Mouse (Mus musculus) erythroid progenitor cell, adult 5-6 weeks (primary cell): Measurements from ENCODE around the gene Slc34a1. TPM values are rescaled to one million over a fixed set of nuclear protein-coding genes. Genes with fewer than 3 reads are reported as not detected.

ENCODE experiments used
- ATAC-seq: replicated peaks from 2 replicates; pipeline ENCODE4 v1.8.0; 2016; ENCODE audit warnings: moderate number of reproducible peaks, mild to moderate bottlenecking, moderate TSS enrichment, inconsistent platforms; ENCODE audit not compliant: poor library complexity, low FRiP score, severe bottlenecking
- total RNA-seq, 2 experiments: library from RNA; stranded (forward) in 1 of 2; stranded (reverse) in 1 of 2; fragments of 150-400 nt in 1 of 2; fragments of 186-747, 209-891 nt in 1 of 2; gene quantifications; 2 replicates each; pipeline versions ENCODE4 v1.2.3 to v1.2.4; 2015 to 2017; ENCODE audit warnings: low replicate concordance in 2 of 2

The Slc34a1 gene
- total RNA-seq, 2 experiments from 2014 or later, result not detected

DNA sequence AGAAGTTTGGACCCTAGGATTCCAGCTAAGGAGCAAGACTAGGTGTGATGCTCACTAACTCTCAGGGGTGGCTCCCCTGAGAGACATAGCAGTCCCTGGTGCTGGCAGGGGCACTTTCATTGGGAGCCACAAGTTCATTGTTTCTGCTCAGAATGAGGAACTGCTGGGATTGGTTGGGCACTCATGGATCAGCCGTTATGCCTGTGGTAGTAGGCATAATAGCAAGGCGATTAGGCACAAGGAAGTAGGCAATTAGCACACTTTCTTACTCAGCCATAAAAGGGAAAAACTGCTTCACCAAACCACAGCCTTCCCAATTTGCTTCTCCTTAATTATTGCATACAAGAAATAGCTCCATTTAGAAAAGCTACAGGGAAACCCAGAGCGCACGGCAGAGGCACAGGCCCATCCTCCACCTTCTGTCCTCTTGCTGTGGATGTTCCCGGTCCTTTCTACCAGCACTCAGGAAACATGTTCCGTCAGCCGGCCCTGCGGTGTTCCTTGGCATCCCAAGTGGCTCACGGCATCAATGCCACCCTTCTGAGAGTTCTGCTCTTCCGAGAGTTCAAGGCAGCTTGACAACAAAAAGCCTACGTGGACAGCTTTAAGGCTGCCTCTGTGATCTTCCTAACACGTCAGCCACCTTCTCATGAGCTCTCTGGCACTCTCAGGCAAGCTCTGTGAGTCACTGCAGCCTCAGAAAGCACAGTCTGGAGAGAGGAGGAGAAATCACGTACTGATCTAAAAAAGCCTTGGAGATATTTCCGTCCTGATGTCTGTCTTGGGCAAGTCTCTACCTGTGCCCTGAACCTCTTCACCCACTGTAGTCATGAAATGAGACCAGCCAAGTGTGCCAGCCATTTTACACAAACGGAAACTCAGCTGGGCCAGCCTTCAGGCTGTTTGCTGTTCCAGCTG, 6.2 kb downstream of the Slc34a1 start:
- ATAC-seq, result no peak

- peak; percentile 72 for ATAC-seq
Observed at GRCm38 (mm10) chr13:55404853-55405782, 7.1 kb downstream of the Slc34a1 start.

DNA sequence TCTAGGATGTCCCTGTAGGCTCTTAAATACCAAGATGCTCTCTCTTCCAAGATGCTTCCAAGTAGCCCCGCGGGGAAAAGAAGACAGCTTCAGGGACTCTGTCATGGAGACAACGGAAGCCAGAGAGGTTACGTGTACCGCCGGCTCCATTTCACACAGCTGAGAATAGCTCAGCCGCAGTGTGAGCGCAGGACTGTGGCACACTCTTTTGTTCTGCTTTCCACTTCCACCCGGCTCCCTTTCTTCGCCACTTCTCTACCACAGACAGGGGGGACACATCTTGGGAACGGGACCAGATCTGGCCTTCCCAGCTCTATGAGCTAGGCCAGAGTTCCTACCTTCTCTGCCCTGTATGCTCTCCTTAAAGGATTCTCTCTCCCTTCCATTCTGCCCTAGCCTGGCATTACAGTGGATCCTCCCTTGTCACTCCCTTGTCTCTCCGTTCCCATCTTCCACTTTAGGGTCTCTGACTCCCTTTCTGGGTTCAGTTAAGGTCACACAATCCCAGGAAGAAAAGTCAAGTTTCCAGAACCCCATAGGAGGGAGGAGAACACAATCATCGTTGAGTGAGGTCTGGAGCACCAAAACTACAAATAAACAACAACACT, 7.9 kb downstream of the Slc34a1 start:
- ATAC-seq, result no peak

DNA sequence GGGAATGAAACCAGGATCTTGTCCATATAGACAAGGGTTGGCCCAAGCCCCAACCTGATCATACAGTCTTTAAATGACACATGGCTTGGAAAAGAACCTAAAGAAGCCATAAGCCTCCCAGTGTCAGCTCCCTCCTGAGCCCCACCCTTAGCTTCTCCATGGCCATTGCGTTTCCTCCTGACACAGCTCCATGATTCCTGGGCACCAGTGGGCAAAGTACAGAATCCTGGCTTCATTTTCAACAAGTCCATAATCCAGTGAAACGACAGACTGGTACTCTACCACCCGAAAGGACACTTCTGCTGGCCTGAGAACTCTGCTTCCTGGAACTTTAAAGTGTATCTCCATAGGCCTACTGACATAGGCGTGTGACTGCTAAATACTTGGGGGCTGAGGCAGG, 9.4 kb downstream of the Slc34a1 start:
- no peak for ATAC-seq

- ATAC-seq, result no peak
Observed at GRCm38 (mm10) chr13:55408546-55409120, 10.6 kb downstream of the Slc34a1 start.

GRCm38 (mm10) chr13:55411826-55412225, 13.8 kb downstream of the Slc34a1 start:
- no peak for ATAC-seq

DNA sequence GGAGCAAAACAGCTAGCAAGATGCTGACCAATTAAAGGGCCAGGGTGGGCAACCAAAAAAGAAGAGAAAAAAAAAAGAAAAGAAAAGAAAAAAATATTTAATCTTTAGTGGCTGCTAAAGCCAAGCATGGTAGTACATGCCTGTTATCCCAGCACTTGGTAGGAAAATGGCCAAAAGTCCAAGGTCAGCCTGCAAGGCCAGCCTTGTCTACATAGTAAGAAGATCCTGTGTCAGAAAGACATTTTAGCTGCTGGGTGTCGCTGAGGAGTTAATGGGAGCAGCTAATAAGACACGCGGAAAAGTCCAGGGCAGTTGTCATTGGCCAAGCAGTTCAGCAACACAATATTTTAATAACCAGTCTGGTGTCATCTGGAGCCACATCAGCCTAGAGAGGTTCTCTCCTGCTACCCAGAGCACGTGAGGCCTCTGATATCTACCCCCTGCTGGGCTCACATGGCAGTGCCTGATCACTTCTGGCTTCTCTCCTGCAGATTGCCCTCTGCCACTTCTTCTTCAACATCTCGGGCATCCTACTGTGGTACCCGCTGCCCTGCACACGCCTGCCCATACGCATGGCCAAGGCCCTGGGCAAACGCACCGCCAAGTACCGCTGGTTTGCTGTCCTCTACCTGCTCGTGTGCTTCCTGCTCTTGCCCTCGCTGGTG, 14.8 kb downstream of the Slc34a1 start:
- no peak for ATAC-seq

DNA sequence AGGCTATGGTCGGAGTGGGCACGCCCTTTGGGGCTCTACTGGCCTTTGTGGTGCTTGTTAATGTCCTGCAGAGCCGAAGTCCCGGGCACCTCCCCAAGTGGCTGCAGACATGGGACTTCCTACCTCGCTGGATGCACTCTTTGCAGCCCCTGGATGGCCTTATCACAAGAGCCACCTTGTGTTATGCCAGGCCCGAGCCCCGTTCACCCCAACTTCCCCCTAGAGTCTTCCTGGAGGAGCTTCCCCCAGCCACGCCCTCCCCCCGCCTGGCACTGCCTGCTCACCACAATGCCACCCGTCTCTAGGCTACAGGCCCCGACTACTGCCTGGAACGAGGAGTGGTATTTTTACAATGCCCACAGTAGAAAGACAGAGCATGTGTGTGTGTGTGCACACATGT, 15.3 kb downstream of the Slc34a1 start:
- no peak for ATAC-seq

GRCm38 (mm10) chr13:55414743-55415380, 16.9 kb downstream of the Slc34a1 start, which contains the start of gene Pfn3:
Gene Pfn3 (minus strand): TSS chr13:55415232.
- ATAC-seq, result no peak

DNA sequence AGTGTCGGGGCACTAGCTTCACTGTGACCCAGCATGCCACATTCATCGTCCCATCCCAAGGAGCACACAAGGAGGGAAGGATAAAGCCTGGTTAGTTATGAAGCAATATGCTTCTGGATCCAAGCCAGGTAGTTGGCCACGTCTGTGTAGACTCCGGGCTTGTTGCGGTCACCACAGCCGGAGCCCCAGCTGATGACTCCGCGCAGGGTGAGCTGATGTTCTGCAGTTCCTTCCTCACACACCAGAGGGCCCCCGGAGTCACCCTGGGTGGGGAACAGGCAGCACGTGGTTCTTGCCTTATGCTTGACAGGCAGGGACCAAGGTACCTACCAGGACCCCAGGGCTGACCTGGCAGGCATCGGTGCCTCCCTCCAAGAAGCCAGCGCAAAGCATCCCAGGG, 20.0 kb downstream of the Slc34a1 start:
- ATAC-seq, result peak; percentile 81

DNA sequence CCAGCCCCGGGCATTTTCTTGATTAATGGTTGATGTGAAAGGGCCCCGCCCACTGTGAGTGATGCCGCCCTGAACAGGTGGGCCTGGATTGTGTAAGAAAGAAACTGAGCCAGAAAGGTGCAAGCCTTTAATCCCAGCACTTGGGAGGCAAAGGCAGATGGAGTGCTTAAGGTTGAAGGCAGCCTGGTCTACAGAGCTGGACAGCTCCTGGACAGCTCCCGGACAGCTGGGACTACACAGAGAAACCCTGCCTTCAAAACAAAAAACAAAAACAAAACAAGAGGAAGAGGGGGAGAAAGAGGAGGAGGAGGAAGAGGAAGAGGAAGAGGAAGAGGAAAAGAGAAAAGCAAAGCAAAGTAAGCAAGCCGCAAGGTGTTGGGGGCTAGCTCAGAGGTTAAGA, 21.2 kb downstream of the Slc34a1 start:
- ATAC-seq, result no peak

DNA sequence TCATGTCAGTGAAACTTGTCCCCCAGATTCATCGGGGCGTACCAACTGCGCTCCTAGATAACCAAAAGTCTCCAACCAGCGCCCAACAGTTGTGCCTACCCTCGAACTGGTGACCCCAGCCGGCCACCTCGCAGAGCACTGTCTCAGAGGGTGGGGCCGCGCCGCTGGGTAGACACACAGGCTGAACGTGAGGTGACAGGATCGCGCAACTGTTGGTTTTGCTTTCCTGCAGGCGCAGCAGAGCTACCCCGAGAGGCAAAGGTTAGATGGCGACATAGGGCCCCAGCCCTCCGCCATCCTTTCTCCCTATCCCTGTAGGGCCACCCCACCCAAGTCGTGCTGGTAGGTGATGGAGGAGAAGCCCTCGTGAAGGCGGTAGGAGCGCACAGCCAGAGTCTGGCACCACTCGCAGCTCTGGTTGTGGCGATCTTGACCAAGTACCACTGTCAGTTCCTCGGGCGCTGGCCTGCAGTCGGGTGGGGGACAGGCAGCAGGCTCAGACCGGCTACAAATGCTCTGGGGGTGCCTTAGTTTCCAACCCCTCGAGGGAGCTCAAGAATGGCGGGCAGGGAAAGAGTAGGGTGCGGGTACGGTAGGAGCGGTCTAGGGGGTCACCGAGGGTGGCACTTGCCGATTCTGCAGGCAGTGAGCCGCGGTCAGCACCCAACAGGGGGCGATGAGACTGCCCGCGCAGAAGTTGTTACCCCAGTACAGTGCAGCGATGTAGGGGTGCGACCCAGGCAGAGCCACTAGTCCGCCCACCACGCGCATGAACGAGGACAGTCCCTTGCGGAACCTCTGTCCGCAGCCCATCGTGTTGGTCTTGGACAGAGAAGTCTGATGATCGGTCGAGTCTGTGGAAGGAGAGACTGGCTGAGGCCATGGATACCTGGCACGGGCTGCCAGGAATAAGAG, 22.3 kb downstream of the Slc34a1 start:
- ATAC-seq, result no peak

DNA sequence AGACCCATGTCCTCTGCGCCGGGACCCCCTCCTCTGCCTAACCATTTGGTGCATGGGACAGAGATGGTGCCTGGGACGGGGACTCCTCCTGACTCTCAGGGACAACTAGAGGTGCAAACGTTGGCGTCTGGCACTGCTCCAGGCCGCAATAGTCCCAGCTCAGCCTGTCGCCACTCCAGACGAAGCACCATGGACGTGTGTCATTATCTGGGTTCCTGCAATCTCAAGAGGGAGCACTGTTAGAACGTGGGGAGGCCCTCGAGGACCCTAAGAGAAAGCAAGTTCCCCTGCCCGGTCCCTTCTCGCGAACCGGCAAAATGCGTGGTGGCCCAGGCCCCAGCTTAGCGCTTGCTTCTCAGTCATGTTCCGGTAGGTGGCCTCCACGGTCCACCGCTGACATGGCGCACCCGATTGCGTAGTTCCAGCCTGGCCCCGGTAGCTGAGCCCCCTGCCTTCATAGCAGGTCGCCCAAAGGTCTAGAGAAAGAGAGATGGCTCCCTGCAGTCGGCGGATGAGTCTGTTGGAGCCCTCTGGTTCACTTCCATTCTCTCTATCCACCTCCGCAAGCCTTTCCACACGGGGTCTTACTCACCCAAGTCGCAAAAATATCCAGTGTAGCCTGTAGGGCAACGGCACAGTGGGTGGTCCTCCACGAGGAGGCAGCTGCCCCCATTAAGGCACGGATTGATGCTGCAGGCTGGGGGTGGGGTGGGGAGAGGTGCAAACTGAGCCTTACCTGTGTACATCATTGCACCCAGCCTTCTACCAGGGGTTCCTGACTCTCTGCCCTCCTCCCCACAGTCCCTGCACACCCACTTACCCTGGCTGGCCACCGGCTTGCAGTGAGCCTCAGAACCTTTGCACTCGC, 23.2 kb downstream of the Slc34a1 start:
- no peak for ATAC-seq

DNA sequence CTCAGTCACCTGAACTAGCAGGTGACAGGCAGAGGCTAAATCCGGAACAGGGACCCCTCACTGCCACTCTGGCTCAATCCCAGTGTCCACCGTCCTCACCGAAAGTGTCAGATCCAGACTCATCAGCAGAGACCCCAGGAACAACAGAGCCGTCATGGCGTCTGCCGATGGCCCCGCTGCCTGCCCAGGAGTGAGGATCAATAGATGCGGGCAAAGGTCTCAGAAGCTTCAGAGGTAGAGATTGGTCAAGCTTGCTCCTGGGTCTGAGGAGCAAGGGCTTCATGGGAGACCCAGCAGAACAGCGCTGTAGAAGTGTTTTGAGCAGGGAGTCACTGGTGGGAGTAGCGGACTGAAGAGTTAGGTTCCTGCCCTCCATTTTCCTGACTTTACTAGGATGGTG, 28.6 kb downstream of the Slc34a1 start, which contains the start of gene F12:
Gene F12, minus strand, starts transcription at position 181 of the 400 bp plus-strand sequence.
- ATAC-seq, result no peak

DNA sequence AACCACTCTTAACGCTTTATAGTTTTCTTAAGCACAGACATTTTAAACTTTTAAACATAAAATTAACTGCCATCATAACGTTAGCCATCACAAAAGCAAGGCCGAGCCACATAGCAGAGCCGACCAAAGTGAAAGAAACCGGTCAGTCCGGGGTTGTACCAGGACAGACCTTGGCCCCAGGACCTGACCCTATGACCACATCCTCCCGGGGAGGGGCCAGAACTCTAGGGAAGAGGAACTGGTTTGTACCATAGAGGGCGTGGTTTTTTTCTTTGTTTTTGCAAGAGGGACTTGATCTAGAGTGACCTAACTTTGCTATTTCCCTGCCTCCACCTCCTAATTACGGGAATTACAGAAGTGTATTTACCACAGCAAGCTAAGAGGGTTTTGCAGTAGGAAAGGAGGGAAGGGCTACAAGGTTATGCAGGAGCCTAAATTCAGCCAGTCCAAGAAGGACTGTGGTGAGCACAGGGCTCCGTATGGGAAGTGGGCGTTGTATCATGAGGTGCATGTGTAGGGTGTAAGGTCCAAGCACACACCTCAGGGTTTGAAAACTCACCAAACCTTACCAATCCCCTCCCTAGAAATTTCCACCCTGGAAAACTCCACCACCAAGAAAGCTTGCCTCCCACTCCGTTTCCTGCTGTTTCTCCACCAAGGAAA, 31.4 kb downstream of the Slc34a1 start:
- no peak for ATAC-seq

DNA sequence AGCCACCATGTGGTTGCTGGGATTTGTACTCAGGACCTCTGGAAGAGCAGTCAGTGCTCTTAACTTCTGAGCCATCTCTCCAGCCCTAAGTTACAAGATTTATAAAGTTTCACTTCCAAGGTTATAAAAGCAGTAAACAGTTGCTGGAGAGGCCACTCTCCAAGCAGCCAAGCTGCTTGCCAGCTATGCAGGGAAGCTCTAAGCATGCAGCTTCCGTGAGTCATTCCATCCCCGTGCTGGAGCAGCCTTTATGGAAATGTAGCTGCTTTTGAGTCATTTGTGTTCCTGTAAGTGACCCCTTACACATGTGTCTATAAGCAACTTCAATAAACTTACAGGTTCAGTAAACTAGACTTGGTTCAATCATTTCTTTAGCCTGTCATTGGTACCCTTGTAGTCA, 32.6 kb downstream of the Slc34a1 start:
- ATAC-seq, result no peak
